Mouse (Mus musculus) hindbrain, embryonic 14.5 days (tissue): Measurements from ENCODE around the gene Gm20683. TPM values are rescaled to one million over a fixed set of nuclear protein-coding genes. Genes with fewer than 3 reads are reported as not detected.

Experiments used
- ATAC-seq: fragments of 200-750 bp; cut with Nextera tagmentation; 2 replicates; pipeline ENCODE4 v1.8.0; 2017; ENCODE audit warnings: moderate number of reproducible peaks, mild to moderate bottlenecking, moderate TSS enrichment, moderate library complexity; ENCODE audit not compliant: low FRiP score
- DNase-seq: peaks from one replicate; pipeline ENCODE4 v3.0.0-alpha.2; 2015; ENCODE audit warnings: low spot score
- H3K27ac ChIP-seq: fragments of 300-500 bp; sonication (generic); 2 replicates; pipeline ENCODE4 v1.5.1; 2014; ENCODE audit warnings: mild to moderate bottlenecking, moderate library complexity
- H3K27me3 ChIP-seq: fragments of 300-500 bp; sonication (generic); 2 replicates; pipeline ENCODE4 v1.6.1; 2014; ENCODE audit warnings: mild to moderate bottlenecking, low read length, mixed read lengths; ENCODE audit not compliant: control insufficient read depth, insufficient read depth
- H3K36me3 ChIP-seq: fragments of 300-500 bp; sonication (generic); replicated peaks from 2 replicates; pipeline ENCODE4 v1.6.1; 2014; ENCODE audit not compliant: control insufficient read depth, insufficient read depth
- H3K4me1 ChIP-seq: fragments of 300-500 bp; sonication (generic); replicated peaks from 2 replicates; pipeline ENCODE4 v1.6.1; 2014; ENCODE audit warnings: antibody characterized with exemption, low read length, mixed read lengths; ENCODE audit not compliant: control insufficient read depth, insufficient read depth
- H3K4me2 ChIP-seq: fragments of 300-500 bp; sonication (generic); replicated peaks from 2 replicates; pipeline ENCODE4 v1.6.1; 2014; ENCODE audit warnings: mild to moderate bottlenecking, moderate library complexity
- H3K4me3 ChIP-seq: fragments of 300-500 bp; sonication (generic); replicated peaks from 2 replicates; pipeline ENCODE4 v1.5.1; 2014; ENCODE audit warnings: mild to moderate bottlenecking, low read length
- H3K9ac ChIP-seq: fragments of 300-500 bp; sonication (generic); 2 replicates; pipeline ENCODE4 v1.6.1; 2014
- H3K9me3 ChIP-seq: fragments of 300-500 bp; sonication (generic); 2 replicates; pipeline ENCODE4 v1.6.1; 2016; ENCODE audit warnings: low read length; ENCODE audit not compliant: control insufficient read depth
- WGBS: fragments of 180-500 bp; shearing (Covaris S2); extraction: QIAGEN DNeasy Blood & Tissue Kit; methylation state at CpG from one replicate; pipeline ENCODE4 v1.1.7; 2014; 5-methylcytosine and 5-hydroxymethylcytosine counted together
- microRNA-seq: library from miRNA; unstranded; fragments of <30 nt; microRNA quantifications from one replicate; pipeline ENCODE4, GENCODE M21; 2016
- polyA plus RNA-seq: library from polyadenylated mRNA; unstranded; fragments of >200 nt; fragmentation: Nextera tagmentation; extraction: Ambion mirVana; gene quantifications from 2 replicates; pipeline ENCODE4 v1.2.1, GENCODE M21; 2014

The Gm20683 gene
- polyA plus RNA-seq, 1 experiment from 2014 or later: 8.7 TPM

DNA sequence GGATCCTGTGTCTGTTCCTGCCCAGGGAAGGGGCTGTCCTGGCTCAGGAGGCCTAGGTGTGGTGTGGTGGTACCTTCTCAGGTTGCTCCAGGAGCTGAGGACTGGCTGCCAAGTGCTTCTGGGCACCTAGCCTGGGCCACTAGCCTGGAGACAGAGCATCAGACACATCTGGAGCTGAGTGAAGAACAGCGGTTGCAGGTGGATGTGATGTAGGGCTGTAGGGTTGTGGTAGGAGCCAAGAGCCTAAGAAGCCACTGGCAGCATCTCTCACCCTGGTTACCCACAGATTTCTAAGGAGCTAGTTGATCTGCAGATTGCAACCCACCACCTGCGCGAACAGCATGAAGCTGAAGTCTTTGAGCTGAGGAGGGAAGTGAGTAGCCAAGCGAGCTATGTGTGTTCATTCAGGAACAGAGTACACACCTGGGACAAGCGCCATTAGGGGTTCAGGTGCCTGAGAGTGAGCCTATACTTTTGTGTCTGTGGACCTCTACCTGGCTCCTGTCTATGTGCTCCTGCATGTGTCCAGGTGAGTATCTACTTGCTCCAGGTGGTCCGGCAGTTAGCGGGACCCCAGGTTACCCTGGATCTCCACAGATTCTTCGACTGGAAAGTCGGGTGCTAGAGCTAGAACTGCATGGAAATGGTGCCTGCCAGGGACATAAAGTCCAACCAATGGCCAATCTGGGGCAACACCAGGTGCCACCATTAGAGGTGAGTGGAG, 54.6 kb downstream of the Gm20683 start:
- H3K4me3 ChIP-seq: no peak overlapping the region
- H3K27me3 ChIP-seq: no peaks in the 10 kb centered on the region
- no peak overlapping the region for H3K27ac ChIP-seq
- no peak overlapping the region for H3K4me2 ChIP-seq
- H3K9me3 ChIP-seq: no peaks in the 10 kb centered on the region
- peaks cover 44% of the 10 kb centered on the region for H3K36me3 ChIP-seq
- H3K4me1 ChIP-seq: peaks cover 23% of the 10 kb centered on the region
- WGBS: 96% methylated on average over 9 of the region's 9 CpGs
- DNase-seq: no peak
- ATAC-seq: no peak
- no peak overlapping the region for H3K9ac ChIP-seq

GRCm38 (mm10) chr17:25786280-25786679, 55.3 kb downstream of the Gm20683 start, which contains the start of gene Ccdc78:
Gene Ccdc78, plus strand, starts transcription at chr17:25786580.
- DNase-seq (no peak), ATAC-seq (no peak)
- H3K27me3 ChIP-seq: no peaks in the 10 kb centered on the region
- H3K4me2 ChIP-seq: peak within 1 kb of the TSS; percentile 85
- no peaks in the 10 kb centered on the region for H3K9me3 ChIP-seq
- H3K4me3 ChIP-seq: peak within 1 kb of the TSS; percentile 52
- H3K4me1 ChIP-seq: peaks cover 18% of the 10 kb centered on the region
- WGBS: 82% methylated on average over 3 of the region's 3 CpGs
- peak within 1 kb of the TSS; percentile 74 for H3K9ac ChIP-seq
- H3K36me3 ChIP-seq: peaks cover 50% of the 10 kb centered on the region
- peak within 1 kb of the TSS; percentile 77 for H3K27ac ChIP-seq

DNA sequence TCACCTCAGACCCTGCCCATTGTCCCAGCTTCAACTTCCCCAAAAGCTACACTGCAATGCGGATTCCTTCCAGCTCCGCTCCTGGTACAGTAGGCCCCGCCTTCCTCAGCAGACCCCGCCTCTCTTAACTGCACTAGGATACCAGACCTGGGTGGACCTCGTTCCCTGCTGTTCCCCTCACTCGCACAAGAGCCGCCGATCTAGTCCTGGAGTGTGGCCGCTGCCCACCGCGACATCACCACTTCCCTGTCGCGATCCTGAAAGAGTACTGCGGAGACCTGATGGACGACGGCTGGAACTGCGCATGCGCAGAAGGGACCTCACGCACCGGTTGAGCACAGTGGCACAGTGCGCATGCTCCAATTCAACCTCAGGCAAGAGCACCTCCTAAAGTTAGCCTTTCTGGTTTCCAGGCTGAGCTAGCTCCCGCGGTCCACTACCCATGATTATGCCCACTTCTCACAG, 56.2 kb downstream of the Gm20683 start, which contains the start of gene Haghl:
TSS of gene Haghl (minus strand) at position 393 of the 465 bp plus-strand sequence.
- Histone ChIP-seq H3K9ac (peak within 1 kb of the TSS; percentile 74), H3K4me1 (peaks cover 16% of the 10 kb centered on the region), H3K27me3 (no peaks in the 10 kb centered on the region), H3K36me3 (peaks cover 60% of the 10 kb centered on the region), H3K9me3 (no peaks in the 10 kb centered on the region), H3K4me3 (peak within 1 kb of the TSS; percentile 52), H3K4me2 (peak within 1 kb of the TSS; percentile 85), H3K27ac (peak within 1 kb of the TSS; percentile 77)
- DNase-seq (peak; percentile 98), ATAC-seq (peak; percentile 81)
- under 1% methylated on average over 23 of the region's 23 CpGs for WGBS

Small RNA genes within 50 kb of the gene (microRNA-seq; reads per million reads assigned to microRNA genes)
- gene Mir3082: 0.65 reads per million

Other genes with a start within 250 kb of the Gm20683 start
- gene Gng13, start 124.6 kb downstream of the Gm20683 start, polyA plus RNA-seq: 8.1 and 10.0 TPM in 2 replicates
- gene Chtf18, start 114.3 kb downstream of the Gm20683 start, polyA plus RNA-seq: 3.4 and 3.6 TPM in 2 replicates
- 21.8 and 22.8 TPM in 2 replicates for gene Rpusd1, start 114.1 kb downstream of the Gm20683 start, polyA plus RNA-seq
- not detected in 2 replicates for gene Mslnl, start 105.7 kb downstream of the Gm20683 start, polyA plus RNA-seq
- gene Msln, start 87.4 kb downstream of the Gm20683 start, polyA plus RNA-seq: not detected in 2 replicates
- gene Narfl, start 68.0 kb downstream of the Gm20683 start, polyA plus RNA-seq: 28.7 and 29.1 TPM in 2 replicates
- gene Haghl, start 56.1 kb downstream of the Gm20683 start, polyA plus RNA-seq: 116 and 138 TPM in 2 replicates
- gene Ccdc78, start 55.2 kb downstream of the Gm20683 start, polyA plus RNA-seq: 0.41 TPM in 1 of 2 replicates, not detected in the other
- gene Fam173a, start 48.9 kb downstream of the Gm20683 start, polyA plus RNA-seq: 77.6 and 91.6 TPM in 2 replicates
- gene AC134908.4, start 46.1 kb downstream of the Gm20683 start, polyA plus RNA-seq: not detected in 2 replicates
- gene Metrn, start 44.6 kb downstream of the Gm20683 start, polyA plus RNA-seq: 11.8 and 15.1 TPM in 2 replicates
- 31.7 and 35.0 TPM in 2 replicates for gene Fbxl16, start 32.7 kb downstream of the Gm20683 start, polyA plus RNA-seq
- 29.9 and 32.1 TPM in 2 replicates for gene Wdr24, start 18.1 kb downstream of the Gm20683 start, polyA plus RNA-seq
- gene Jmjd8, start 12.9 kb downstream of the Gm20683 start, polyA plus RNA-seq: 39.3 and 42.1 TPM in 2 replicates
- gene Stub1, start 8.4 kb downstream of the Gm20683 start, polyA plus RNA-seq: 336 and 357 TPM in 2 replicates
- 51.3 and 57.1 TPM in 2 replicates for gene Rhbdl1, start 4.5 kb downstream of the Gm20683 start, polyA plus RNA-seq
- gene Rhot2, start 3.1 kb upstream of the Gm20683 start, polyA plus RNA-seq: 6.5 and 9.9 TPM in 2 replicates
- gene Wdr90, start 19.7 kb upstream of the Gm20683 start, polyA plus RNA-seq: 13.1 and 14.2 TPM in 2 replicates
- gene Mcrip2, start 27.0 kb upstream of the Gm20683 start, polyA plus RNA-seq: 26.8 and 27.3 TPM in 2 replicates
- gene Mettl26, start 33.3 kb upstream of the Gm20683 start, polyA plus RNA-seq: 58.5 and 67.3 TPM in 2 replicates
- gene Wfikkn1, start 39.1 kb upstream of the Gm20683 start, polyA plus RNA-seq: 0.63 and 0.71 TPM in 2 replicates
- gene Rab40c, start 78.0 kb upstream of the Gm20683 start, polyA plus RNA-seq: 28.1 and 29.8 TPM in 2 replicates
- 64.2 and 74.2 TPM in 2 replicates for gene Pigq, start 103.2 kb upstream of the Gm20683 start, polyA plus RNA-seq
- 0.13 TPM in 1 of 2 replicates, not detected in the other for gene Nhlrc4, start 103.2 kb upstream of the Gm20683 start, polyA plus RNA-seq
- gene A930017K11Rik, start 110.8 kb upstream of the Gm20683 start, polyA plus RNA-seq: 0.44 and 1.8 TPM in 2 replicates
- gene Capn15, start 144.0 kb upstream of the Gm20683 start, polyA plus RNA-seq: 21.5 and 27.5 TPM in 2 replicates
- gene Rab11fip3, start 227.8 kb upstream of the Gm20683 start, polyA plus RNA-seq: 27.4 and 29.5 TPM in 2 replicates
- gene Decr2, start 248.6 kb upstream of the Gm20683 start, polyA plus RNA-seq: 22.6 and 28.8 TPM in 2 replicates